Mouse (Mus musculus) heart, postnatal 25 days (tissue): ENCODE results near the gene 9930111J21Rik2. TPM values are rescaled to one million over a fixed set of nuclear protein-coding genes. Genes with fewer than 3 reads are reported as not detected.
"Not testable (repeated sequence)": the region's sequence is repeated elsewhere in the genome, so short reads cannot be mapped to it uniquely, and the experiment has no call there.

ENCODE experiments used
- DNase-seq: peaks from one replicate; pipeline ENCODE4 v3.0.0; 2022; ENCODE audit warnings: low spot score
- intact Hi-C: fragments of 180-260 bp; cut with DNase I; formaldehyde crosslinking; loops from one replicate; pipeline ENCODE4 v1.15.1; 2025
- total RNA-seq, 2 experiments: library from RNA; stranded (reverse); gene quantifications; 2 replicates each; pipeline ENCODE4 v1.2.3; 2021

Gene 9930111J21Rik2
- total RNA-seq, 2 experiments from 2014 or later = 5.6 to 7.0 TPM

DNA sequence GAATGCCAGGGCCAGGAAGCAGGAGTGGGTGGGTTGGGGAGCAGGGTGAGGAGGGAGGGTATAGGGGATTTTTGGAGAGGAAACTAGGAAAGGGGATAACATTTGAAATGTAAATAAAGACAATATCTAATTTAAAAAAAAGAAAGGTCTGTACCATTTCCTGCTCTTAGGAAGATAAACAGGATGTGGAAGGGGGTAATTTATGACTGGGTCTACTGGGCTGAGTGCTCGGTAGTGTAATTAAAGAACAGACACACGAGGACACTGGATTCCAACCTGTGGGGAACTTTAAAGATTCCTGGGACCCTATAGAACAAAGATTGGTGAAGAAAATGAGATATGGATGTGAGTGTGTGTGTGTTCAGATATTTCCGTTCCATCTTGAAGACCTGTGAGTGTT lies 68.2 kb downstream of the 9930111J21Rik2 start:
- intact Hi-C loops, DNase-seq: not testable (repeated sequence)

DNA sequence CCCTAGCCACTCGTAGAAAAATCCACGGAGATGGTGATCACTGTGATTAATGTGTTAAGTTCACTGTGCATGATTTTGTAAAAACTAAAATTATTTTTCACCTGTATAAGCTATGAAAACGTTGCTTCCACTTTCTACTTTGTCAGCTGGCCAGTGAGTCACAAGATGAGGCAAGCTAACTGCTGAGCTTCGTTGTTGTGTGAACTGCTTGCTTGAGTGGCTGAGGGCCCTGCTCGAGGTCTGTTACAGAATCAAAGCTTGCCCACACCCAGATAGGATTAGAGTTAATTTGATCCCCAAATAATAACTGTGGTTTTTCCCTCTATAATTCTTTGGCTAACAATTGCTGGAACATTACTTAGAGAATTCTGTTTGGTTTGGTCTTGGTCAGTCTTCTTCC lies 71.0 kb downstream of the 9930111J21Rik2 start:
- intact Hi-C loops, DNase-seq: not testable (repeated sequence)

GRCm38 (mm10) chr11:48979251-48979650 lies 71.8 kb downstream of the 9930111J21Rik2 start, which contains the start of gene 9930111J21Rik1:
Gene 9930111J21Rik1, minus strand, starts transcription at chr11:48979398.
- DNase-seq, intact Hi-C loops: not testable (repeated sequence)

DNA sequence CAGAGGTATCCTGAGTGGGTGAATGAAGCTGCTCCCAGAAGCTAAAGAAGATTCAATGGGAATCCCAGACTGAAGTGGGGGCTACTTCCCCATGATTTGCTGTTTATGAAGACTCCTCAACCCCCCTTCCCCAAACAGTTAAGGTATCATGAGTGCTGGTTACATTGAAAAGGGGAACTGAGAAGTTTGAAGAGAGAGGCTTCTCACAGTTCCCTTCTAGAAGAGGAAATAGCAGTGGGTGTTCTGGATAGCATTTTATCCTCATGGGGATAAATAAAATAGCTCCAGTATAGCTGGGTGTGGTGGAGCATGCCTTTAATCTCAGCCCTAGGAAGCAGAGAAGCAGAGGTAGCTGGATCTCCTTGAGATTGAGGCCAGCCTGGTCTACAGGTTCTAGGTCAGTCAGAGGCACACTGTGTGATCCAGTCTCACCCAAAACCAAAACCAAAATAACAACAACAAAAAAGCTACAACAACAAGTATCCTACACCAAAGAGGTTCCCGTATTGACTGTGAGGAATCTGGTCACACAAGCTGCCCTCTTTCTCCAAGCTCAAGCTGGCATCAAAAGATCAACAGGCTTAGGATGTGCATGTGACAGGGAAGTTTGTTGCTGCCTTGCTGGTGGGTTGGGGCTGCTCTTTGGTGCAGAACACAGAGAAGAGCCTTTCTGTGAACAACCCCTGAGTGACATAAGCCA lies 72.7 kb downstream of the 9930111J21Rik2 start, which contains the start of gene Olfr56:
Gene Olfr56, plus strand, starts transcription at position 650 of the 700 bp plus-strand sequence.
- DNase-seq, intact Hi-C loops: not testable (repeated sequence)

DNA sequence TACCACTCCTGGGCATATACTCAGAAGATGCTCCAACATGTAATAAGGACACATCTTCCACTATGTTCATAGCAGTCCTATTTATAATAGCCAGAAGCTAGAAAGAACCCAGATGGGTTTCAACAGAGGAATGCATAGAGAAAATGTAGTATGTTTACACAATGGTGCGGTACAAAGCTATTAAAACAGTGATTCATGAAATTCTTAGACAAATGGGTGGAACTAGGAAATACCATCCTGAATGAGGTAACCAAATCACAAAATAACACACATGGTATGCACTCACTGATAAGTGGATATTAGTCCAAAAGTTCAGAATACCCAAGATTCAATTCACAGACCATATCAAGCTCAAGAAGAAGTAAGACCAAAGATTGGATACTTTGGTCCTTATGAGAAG lies 76.4 kb downstream of the 9930111J21Rik2 start:
- intact Hi-C loops = not testable (repeated sequence)

More for the DNA sequence above, 76.4 kb downstream of the 9930111J21Rik2 start:
- not testable (repeated sequence) for DNase-seq

Other genes starting within 250 kb of the 9930111J21Rik2 start
- 10 to 100 TPM; 17.8 to 20.4 TPM for gene Trim41, start 233.9 kb downstream of the 9930111J21Rik2 start, total RNA-seq
- 10 to 100 TPM; 15.7 to 23.2 TPM for gene Trim7, start 225.1 kb downstream of the 9930111J21Rik2 start, total RNA-seq
- 1 to 10 TPM; 2.0 to 3.2 TPM for gene Gm12184, start 224.6 kb downstream of the 9930111J21Rik2 start, total RNA-seq
- gene Irgm1, start 179.6 kb downstream of the 9930111J21Rik2 start, total RNA-seq = 1 to 10 TPM; 8.8 to 8.9 TPM
- 1 to 10 TPM in 1 of 2 experiments, under 1 TPM in 1; 0.75 to 1.4 TPM for gene Gm5431, start 149.0 kb downstream of the 9930111J21Rik2 start, total RNA-seq
- gene Psme2b, start 105.1 kb downstream of the 9930111J21Rik2 start, total RNA-seq = 1 to 10 TPM; 2.7 to 3.1 TPM
- gene Olfr56, start 72.4 kb downstream of the 9930111J21Rik2 start, total RNA-seq = not detected
- gene 9930111J21Rik1, start 71.8 kb downstream of the 9930111J21Rik2 start, total RNA-seq = 1 to 10 TPM; 4.4 to 4.6 TPM
- under 1 TPM; 0.31 to 0.61 TPM for gene Gm12185, start 59.0 kb downstream of the 9930111J21Rik2 start, total RNA-seq
- gene Tgtp1, start 57.1 kb downstream of the 9930111J21Rik2 start, total RNA-seq = 1 to 10 TPM; 1.9 to 2.0 TPM
- gene Tgtp2, start 13.0 kb upstream of the 9930111J21Rik2 start, total RNA-seq = 1 to 10 TPM in 1 of 2 experiments, under 1 TPM in 1; 0.55 to 1.7 TPM
- 1 to 10 TPM; 1.3 to 3.0 TPM for gene Ifi47, start 25.3 kb upstream of the 9930111J21Rik2 start, total RNA-seq
- gene Olfr1396, start 63.6 kb upstream of the 9930111J21Rik2 start, total RNA-seq = 1 to 10 TPM; 1.3 to 1.7 TPM
- not detected for gene Olfr1395, start 91.0 kb upstream of the 9930111J21Rik2 start, total RNA-seq
- not detected for gene Olfr1394, start 103.1 kb upstream of the 9930111J21Rik2 start, total RNA-seq
- gene Btnl9, start 135.9 kb upstream of the 9930111J21Rik2 start, total RNA-seq = 10 to 100 TPM; 25.0 to 35.0 TPM
- gene Zfp62, start 152.1 kb upstream of the 9930111J21Rik2 start, total RNA-seq = 10 to 100 TPM; 21.5 to 29.6 TPM
- gene Mgat1, start 192.9 kb upstream of the 9930111J21Rik2 start, total RNA-seq = 10 to 100 TPM; 49.1 to 64.1 TPM
- gene Olfr1393, start 227.1 kb upstream of the 9930111J21Rik2 start, total RNA-seq = under 1 TPM; 0.10 to 0.11 TPM
- not detected for gene Olfr1392, start 234.0 kb upstream of the 9930111J21Rik2 start, total RNA-seq